Mouse (Mus musculus) left cerebral cortex, adult 8-10 months (tissue): ENCODE results near the gene Il2ra. TPM values are rescaled to one million over a fixed set of nuclear protein-coding genes. Genes with fewer than 3 reads are reported as not detected.
"Not testable (repeated sequence)": the region's sequence is repeated elsewhere in the genome, so short reads cannot be mapped to it uniquely, and the experiment has no call there.

Source experiments
- DNase-seq, 2 experiments: peaks; one replicate each; pipeline ENCODE4 v3.0.0; 2022; ENCODE audit warnings: low spot score in 2 of 2
- total RNA-seq, 4 experiments: library from RNA; stranded (reverse); gene quantifications; 2 replicates each; pipeline ENCODE4 v1.2.4; 2022

The Il2ra gene
- total RNA-seq, 4 experiments from 2014 or later: 0.11 to 0.26 (median 0.18) TPM; not detected in 1

GRCm38 (mm10) chr2:11699905-11700304 is 57.3 kb downstream of the Il2ra start:
- no peak for DNase-seq

DNA sequence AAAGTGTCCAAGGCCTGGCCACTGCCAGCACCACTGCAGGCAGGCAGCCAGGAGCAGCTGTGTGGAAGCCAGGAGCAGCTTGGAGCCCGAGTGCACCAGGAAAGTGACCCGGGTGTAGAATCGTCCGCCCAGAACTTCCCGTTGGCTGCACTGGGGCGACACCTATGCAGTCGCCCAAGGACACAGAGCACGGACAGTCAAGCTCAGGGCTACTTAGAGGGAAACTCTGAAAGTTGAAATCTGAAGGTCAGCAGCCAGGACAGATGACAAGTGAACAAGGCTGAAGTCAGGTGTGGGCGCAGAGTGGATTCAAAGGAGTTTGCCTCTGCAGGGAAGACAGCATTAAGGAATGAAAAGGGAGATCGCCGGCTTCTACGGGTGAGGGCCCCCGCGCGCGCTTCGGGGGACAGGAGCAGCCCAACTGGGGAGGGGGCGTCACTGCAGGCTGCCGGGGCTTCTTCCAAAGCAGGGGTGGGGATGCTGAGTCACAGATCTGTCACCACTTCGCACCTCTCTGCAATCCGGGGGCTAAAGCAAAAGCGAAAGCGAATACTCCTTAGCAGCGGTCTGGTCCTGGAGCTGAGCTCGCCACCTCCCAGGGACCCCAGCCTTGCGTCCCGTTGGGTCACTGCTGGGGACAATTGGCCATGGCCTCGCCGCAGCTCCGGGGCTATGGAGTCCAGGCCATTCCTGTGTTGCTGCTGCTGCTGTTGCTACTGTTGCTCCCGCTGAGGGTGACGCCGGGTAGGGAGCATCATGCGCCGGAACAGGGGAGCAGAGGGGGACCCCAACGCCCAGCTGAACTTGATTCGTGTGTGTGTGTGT is 62.8 kb downstream of the Il2ra start, which contains the start of gene Il15ra:
TSS of gene Il15ra (plus strand) at position 90 of the 825 bp plus-strand sequence.
- DNase-seq: peak; percentile 34 to 45

GRCm38 (mm10) chr2:11706030-11706745 is 63.6 kb downstream of the Il2ra start:
- no peak for DNase-seq

DNA sequence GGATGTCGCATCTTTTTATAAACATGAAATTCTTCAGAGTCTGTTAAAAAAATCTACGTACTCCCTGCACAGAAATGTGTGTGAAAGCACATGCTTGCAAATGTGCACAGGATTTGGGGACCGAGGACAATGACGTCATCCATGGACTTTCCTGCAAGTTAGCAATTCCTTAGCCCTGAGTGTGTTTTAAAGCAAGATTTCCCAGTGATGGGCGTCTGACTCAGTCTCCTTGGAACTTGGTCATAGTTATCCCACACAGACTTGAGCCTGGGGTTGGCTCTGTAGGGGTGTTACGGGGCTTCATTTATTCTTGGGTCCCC is 64.1 kb downstream of the Il2ra start:
- DNase-seq: peak in 1 of 2 experiments; percentile 46

- no peak for DNase-seq
Measured at GRCm38 (mm10) chr2:11708538-11708937, 65.9 kb downstream of the Il2ra start.

DNA sequence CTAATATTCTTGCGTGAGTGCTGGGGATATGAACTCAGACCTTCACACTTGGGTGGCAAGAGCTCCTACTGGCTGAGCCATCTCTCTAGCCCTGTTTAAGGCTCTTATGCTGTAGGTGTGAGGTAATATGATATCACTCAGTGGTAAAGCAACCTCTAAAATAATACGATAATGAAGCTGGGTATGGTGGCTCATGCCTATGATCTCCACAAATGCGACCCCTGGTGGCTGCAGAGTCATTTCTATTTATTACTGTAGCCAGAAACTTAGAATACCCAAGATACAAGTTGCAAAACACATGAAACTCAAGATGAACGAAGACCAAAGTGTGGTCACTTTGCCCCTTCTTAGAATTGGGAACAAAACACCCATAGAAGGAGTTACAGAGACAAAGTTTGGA is 67.5 kb downstream of the Il2ra start:
- DNase-seq: not testable (repeated sequence)

GRCm38 (mm10) chr2:11712483-11712990 is 69.9 kb downstream of the Il2ra start:
- DNase-seq: no peak

- DNase-seq: no peak
Measured at GRCm38 (mm10) chr2:11713021-11713420, 70.4 kb downstream of the Il2ra start.

GRCm38 (mm10) chr2:11714535-11714934 is 71.9 kb downstream of the Il2ra start:
- peak in 1 of 2 experiments; percentile 53 for DNase-seq

- no peak for DNase-seq
Measured at GRCm38 (mm10) chr2:11718573-11718972, 76.0 kb downstream of the Il2ra start.

GRCm38 (mm10) chr2:11722564-11722963 is 80.0 kb downstream of the Il2ra start:
- DNase-seq: no peak

- DNase-seq: no peak
Measured at GRCm38 (mm10) chr2:11727574-11727973, 85.0 kb downstream of the Il2ra start.

GRCm38 (mm10) chr2:11729091-11729490 is 86.5 kb downstream of the Il2ra start:
- no peak for DNase-seq

DNA sequence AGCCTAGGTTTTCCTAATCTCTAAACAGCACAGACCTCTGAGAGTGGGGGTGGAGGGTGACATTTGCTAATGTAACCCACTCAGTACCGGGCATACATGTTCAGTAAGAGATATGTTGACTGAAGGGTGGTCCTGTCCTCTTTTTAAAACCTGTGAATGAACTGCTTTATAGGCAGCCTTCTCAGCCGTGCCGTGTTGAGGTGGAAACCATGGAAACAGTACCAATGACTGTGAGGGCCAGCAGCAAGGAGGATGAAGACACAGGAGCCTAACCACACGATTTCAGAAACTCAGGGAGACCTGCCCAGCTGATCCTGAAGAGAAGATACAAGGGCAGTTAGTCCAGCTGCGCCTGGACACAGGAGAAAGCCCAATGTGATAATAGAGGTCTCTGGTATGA is 90.4 kb downstream of the Il2ra start:
- no peak for DNase-seq

- no peak for DNase-seq
Measured at GRCm38 (mm10) chr2:11735853-11736252, 93.2 kb downstream of the Il2ra start.

- DNase-seq: no peak
Measured at GRCm38 (mm10) chr2:11738794-11739193, 96.2 kb downstream of the Il2ra start.

DNA sequence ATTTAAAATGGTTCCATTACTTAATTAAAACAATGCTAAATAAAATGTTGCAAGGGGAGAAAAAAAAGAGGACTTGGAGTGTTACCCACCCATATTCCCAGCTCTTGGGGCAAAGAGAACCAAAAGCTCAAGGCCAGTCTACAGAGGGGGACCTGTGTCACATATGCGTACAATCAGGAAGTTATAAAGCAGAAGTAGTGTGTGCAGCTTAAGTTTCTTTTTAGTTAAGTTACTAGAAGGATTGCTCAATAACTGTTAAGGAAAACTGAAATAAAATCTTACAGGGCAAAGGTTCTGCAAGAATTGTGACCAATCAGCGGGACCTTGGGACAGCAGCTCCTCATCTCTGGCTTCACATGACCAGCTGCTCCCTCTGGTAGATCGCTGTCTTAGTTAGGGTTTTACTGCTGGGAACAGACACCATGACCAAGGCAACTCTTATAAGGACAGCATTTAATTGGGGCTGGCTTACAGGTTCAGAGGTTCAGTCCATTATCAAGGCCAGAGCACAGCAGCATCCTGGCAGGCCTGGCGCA is 97.0 kb downstream of the Il2ra start:
- no peak for DNase-seq

Other genes starting within 250 kb of the Il2ra start
- 10 to 100 TPM; 28.1 to 40.4 (median 30.9) TPM for gene Pfkfb3, start 88.7 kb upstream of the Il2ra start, total RNA-seq
- gene Rbm17, start 38.7 kb upstream of the Il2ra start, total RNA-seq: 10 to 100 TPM; 80.0 to 96.6 (median 86.5) TPM
- not detected for gene Gm17490, start 16.5 kb upstream of the Il2ra start, total RNA-seq
- 10 to 100 TPM in 2 of 4 experiments, 1 to 10 TPM in 2; 8.3 to 13.7 (median 11.3) TPM for gene Il15ra, start 62.5 kb downstream of the Il2ra start, total RNA-seq
- 100 to 1,000 TPM in 3 of 4 experiments, 10 to 100 TPM in 1; 98.2 to 122 (median 107) TPM for gene Fbh1, start 134.8 kb downstream of the Il2ra start, total RNA-seq
- 10 to 100 TPM; 59.7 to 75.5 (median 63.2) TPM for gene Ankrd16, start 135.1 kb downstream of the Il2ra start, total RNA-seq